Mouse (Mus musculus) embryo, embryonic 10.5 days (tissue): ENCODE measurements around the gene Cstf3.
"Not testable (repeated sequence)": the region's sequence is repeated elsewhere in the genome, so short reads cannot be mapped to it uniquely, and the experiment has no call there.

ENCODE experiments used
- DNase-seq: peaks from one replicate; pipeline ENCODE4 v3.0.0-alpha.2; 2015; ENCODE audit warnings: low spot score

Cstf3 gene

DNA sequence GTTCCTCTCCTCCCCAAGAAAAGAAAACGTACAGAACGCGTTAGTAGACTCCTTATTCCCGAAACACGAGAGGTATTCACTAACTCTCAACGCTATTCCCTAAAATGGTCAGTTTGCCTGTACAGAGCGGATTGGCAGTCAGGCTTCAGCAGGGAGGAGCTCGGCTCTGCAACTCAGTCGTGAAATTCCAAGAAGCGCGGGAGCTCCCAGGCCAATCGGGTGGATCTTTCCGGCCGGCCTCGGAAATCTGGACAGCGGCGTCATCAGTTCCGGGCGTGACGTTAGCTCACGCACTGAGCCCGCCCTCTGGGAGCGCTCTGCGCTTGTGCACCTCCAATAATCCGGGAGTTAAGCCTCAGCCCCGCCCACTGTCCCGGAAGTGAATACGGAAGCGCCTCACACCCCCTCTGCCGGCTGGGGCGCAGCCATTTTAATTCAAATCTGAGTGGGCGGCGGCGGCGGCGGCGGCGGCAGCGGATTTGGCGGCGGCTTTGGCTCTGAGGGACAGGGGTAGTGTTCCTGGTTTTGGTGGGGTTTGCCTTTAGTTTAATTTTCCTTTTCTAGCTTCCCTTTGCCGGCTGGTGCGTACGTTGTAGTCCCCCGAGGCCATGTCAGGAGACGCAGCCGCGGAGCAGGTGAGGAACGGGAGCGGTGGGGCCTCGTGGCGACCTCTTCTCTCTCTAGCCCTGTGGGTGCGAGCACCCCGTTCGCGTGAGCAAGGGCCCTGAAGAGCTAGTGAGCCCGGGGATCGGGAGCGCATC, at the start of gene Cstf3:
Cstf3 (plus strand) TSS at position 456 of the 761 bp plus-strand sequence.
- peak; percentile 100 for DNase-seq

DNA sequence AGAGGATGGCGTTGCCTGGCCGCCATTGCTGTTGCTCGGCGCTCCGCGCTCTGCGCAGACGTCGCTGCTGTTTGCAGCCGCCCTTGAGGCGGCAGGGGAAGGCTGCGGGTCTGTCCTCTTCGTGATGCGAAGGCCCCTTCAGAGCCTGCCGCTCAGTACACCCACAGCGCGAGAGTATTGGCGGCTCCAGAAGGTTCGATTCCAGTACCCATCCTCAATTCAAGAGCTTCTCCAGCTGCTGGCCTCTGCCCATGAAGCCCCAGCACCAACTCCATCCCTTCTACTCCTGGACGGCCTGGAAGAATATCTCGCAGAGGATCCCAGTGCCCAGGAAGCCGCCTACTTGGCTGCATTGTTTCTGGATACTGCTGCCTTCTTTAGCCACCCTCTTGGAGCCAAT, 33.6 kb upstream of the Cstf3 start:
- DNase-seq, result not testable (repeated sequence)

DNA sequence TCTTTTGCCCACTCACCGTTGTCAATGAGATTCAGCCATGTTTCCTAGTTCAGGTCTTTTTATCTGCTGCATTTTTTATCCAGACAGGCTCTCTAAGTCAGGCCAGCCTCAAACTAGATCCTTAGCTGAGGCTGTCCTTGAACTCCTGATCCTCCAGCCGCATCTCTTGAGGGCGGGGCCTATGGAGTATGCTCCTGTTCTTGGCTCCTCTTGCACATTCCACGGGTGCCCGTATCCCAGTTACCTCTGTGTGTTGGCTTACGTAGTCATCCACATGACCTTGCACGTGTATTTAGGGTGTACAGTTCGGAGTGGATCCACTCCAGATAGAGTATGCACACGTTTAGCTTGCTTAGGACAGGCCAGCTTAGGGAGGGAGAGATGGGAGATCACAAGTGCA, 32.6 kb upstream of the Cstf3 start:
- DNase-seq, result no peak

DNA sequence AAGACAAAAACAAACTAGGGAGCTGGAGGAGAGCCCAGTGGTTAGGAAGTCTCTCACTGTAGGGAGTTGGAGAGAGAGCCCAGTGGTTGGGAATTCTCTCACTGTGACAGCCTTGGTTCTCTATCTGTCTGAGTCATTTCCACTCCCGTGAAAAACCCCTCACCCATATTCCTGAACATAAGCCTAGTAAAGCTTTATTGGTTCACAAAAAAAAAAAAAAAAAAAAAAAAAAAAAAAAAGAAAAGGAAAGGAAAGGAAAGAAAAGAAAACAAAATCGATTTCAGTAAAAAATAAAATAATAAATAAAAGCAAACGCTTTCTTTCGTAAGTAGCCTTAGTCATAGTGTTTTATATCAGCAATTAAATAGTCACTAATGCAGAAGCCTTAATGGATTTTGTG, 32.0 kb upstream of the Cstf3 start:
- no peak for DNase-seq

DNA sequence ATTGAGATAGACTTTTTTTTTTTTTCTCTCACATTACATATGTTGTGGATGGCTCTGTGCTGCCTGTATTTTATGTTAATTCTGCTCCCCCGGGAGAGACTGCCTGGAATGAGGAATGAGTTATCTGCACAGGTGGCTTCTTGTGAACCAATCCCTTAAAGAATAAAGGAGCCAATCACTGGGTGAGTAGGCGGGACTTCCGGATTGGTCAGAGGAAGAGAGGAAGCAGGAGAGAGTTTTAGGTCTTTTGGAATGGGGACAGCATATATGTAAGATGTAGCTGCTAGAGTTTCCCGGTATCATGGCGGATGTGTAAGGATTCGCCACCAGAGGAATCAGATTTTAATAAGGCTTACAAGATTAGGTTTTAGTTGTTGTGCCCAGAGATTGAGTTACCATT, 31.4 kb upstream of the Cstf3 start:
- peak; percentile 14 for DNase-seq

DNA sequence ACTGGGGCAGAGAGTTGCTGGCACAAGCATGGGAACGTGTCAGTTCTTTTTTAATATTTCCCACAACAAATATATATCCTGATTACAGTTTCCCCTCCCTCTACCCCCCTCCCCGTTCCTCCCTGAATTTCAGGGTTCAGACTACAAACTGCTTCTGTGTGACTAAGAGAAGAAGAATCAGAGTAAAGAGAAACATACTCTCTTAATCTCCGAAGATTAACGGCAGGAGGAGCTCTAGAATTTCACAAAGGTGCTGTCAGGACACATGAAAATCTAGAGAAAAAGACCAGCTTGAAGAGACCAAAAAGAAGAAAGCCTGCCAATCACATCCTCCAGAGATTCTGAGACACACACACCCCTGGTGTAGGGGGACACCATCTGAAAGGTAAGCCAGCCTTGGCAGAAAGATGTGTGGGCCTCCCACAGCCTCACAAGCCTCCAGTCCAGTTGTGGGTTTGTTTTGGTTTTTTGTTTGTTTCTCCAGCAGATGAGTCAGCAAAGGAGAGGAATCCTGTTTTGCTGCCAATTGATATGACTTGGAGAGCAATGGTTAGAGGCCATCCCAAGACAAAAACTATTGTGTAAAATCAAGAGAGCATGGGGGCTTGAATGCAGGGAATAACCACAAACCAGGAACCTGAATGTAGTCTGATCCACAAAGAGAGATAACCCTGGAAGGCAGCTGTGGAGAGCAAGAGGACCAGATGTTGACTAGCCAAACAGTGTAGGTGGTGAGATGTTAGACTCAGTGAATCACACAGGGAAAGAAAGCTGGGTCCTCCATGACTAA, 30.5 kb upstream of the Cstf3 start:
- no peak for DNase-seq

DNA sequence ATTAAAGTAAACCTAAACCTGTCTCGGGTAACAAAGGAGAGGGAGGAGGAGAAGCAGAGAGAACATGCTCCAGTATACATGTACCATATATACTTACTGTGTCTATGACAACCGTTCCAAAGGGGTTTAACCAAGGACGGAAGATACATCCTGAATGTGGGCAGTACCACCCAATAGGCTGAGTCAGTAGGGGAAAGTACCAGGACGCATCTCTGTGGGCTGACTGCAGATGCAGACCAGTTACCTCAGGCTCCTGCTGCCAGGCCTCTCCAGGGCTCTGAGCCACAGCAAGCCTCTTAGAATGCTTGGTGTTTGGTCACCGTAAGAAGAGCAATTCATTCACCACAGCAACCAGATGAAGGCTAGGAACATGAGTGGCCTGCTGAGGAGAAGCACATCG, 28.9 kb upstream of the Cstf3 start:
- no peak for DNase-seq

DNA sequence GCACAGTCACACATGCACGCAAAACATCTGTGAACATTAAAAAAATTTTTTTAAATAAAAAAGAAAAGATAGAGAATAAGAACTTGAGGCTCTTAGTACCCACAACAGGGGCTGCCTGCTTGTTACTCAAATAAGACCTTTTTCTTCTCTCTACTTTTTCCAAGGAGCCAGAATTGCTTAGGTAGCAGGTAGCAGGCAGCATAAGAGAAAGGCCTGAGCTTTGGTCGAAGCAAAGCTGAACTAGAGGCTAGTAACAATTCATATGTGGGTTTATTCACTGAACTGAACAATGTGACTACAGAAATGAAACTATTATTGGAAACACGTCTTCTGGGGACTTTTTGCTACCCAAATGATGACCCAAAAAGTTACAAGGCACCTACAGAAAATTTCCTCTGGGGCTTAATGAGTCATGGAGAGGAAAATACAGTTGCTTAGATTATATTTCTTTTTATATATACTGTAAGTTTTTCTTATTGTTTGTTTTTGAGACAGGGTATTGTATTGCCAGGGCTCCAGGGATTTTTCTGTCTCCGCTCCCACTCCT, 28.3 kb upstream of the Cstf3 start:
- DNase-seq, result no peak

DNA sequence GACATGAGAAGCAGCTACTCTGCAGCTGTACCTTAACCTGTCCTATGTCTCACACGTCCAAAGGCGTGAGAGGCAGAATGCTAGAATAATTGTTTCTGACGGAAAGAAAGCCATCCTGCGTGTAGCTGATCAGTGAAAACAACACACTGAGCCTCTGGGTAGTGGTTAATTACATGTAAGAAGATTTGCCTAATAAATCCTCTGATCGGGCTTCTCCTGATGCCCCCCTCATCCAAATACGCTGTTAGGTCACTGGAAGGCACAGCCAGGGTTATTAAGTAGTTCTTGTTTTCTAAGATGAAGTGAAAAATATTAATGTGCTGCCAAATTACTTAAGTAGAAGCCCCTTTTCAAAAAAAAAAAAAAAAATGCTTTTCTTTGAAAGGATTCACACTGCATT, 18.3 kb upstream of the Cstf3 start:
- no peak for DNase-seq

DNA sequence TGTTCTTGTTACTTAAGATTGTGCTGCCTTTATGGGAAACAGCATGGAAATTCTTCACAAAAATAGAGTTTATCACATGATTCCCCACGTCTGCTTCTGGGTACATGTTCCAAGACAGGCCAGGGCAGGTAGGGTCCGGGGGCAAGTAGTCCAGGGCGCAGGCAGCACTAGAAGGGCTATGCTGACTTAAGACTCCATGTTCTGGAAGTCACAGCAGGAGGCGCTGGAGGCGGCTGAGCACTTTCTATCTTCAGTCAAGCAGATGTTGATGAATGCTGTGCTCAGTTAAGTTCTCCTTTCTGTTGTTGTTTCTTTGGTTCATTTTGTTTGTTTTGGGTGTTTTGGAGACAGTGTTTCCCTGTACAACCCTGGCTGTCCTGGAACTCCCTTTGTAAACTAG, 14.1 kb upstream of the Cstf3 start:
- DNase-seq, result no peak

DNA sequence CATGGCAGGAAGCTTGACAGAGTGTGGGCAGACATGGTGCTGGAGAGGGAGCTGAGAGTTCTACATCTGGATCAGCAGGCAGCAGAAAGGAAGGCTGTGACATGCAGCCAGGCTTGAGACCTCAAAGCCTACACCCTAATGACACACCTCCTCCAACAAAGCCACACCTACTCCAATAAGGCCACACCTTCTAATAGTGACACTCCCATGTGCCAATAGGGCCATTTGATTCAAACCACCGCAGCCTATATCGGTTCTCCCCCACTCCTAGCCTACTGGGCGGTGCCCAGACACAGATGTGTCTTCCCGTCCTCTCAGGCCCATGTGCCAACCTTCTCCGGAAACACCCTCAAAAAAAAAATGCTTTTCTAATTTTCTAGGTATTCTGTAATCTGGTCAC, 12.3 kb upstream of the Cstf3 start:
- no peak for DNase-seq

DNA sequence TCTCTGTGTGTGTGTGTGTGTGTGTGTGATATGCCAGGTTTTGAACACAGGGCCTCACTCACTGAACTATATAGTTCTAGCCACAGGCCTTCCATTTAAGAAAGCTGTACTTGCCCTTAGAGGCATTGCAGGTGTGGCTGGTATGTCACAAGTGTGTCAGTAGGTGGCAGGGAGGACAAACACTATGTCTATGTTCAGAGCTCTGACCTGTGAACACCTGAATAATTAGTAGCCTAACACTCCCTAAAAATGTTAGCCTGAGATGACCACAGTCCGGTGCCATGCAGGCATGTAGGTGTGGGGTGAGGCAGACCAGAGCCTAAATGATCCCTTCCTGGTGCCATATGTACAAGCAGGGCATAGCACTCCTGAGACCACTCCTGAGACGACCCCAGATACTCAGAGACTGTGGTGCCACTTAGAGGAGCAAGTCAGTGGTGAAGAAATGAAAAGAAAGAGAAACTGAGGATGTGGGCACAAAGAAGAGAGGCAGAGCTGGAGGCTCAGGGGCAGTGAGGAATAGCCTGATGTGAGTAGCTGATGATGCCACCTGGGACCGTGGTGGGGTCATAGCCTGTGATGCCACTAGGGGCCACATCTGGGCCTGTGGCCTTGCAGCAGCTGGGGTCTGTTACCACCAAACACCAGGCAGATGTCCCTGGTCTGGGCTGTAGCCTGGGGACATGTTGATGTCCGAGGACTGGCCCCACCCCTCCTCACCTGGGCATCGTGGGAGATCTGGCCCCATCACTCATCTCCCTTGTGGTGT, 11.3 kb upstream of the Cstf3 start:
- no peak for DNase-seq

DNA sequence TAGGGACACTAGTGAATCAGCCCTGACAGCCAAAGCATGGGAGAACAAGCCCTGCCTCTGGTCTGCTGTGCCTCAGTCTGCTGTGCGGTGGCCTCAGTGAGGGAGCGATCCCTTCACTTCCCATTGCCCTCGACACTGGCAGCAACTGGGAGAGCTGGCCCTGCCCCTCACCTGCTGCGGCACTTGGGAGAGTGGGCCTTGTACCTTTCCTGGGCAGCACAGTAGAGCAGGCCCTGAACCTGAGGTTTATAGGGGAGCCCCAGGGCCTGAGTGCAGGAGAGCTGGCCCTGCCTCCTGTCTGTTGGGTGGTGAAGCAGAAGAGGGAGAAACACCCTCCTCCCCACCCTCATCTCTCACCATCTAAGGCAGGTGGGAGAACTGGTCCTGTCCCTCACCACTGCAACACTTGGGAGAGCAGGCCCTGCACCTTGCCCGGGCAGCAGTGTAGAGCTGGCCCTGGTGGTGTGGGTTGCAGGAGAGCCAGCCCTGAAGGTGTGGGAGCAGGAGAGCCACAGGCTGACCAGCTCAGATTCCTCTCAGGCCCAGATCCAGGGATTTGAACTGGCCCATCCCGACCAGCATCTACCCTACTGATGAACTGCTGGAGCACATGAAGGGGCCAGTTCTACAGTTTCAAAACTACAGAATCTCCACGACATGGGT, 10.4 kb upstream of the Cstf3 start:
- DNase-seq, result no peak

DNA sequence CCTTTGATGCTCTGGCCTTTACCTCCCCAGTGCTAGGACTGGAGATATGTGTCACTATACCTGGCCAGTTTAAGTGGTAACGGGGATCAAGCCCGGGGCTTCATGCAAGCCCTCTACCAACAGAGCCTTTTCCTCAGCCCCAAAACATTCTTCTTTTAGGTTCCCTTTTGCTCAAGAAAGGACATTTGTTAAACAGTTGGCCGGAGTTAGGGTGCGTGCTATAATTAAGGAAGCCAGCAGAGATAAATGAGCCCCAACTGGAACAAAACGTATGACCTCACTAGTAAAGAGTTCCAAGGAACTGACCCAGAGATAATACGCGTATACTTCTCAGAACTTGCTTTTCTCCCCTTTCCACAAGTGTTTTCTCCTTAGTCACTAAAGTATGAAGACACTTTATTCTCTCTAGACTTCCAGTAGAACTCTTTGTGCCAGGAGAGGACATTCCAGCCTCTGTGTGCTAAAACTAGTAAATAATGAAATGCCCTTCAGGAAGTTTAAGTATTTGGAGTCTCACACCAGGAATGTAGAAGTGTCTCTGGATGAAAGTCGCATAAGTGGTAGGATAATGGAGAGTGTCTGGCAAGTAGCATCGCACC, 8.9 kb upstream of the Cstf3 start:
- no peak for DNase-seq

DNA sequence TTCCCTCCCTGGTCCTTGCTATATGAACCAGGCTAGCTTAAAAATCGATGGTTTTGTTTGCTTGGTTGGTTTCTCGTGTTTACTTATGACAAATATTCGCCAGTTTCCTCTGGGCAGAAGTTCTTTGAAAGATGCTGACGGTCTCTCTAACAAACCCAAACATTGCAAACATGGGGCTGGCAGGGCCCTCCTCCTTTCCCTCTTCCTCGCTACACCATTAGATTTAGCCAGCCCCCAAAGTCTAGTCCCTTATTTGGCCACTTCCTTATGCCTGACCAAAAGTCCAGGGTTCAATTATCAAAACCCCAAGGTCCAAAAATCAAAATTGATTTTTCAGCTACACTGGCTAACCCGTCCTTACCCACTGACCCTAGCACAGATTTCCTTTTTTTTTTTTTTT, 7.3 kb upstream of the Cstf3 start:
- DNase-seq, result no peak

DNA sequence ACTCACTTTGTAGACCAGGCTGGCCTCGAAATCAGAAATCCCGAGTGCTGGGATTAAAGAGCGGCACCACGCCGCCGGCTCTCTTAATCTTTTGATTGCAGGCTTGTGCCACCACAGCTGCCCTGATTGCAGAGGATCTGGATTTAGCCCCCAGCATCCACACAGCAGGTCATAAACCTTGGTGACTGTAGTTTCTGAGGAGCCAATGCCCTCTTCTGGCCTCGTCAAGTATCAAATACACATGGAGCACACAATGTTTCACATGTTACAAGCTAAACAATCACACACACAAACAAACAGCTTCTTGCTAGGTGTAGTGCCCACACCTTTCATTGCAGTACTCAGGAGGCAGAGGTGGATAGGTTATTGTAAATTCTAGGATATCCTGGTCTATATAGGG, 6.1 kb upstream of the Cstf3 start:
- DNase-seq, result no peak

DNA sequence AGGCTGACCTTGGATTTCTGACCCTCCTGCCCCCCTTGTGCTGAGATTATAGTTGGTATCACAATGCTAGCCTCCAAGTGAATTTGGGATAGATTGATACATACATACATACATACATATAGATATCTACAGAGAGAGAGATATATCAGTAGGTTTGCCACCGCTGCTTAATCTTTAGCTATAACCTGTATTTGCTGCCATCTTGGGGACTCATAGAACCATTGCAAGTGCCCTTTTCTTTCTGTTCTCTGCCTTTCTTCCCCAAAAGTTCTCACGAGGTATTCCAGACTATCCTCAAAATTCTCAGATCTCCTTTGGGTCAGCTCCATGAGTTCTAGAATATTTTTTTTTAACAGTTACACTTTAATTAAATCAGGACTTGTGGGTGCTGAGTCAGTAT, 4.7 kb upstream of the Cstf3 start:
- peak; percentile 43 for DNase-seq

DNA sequence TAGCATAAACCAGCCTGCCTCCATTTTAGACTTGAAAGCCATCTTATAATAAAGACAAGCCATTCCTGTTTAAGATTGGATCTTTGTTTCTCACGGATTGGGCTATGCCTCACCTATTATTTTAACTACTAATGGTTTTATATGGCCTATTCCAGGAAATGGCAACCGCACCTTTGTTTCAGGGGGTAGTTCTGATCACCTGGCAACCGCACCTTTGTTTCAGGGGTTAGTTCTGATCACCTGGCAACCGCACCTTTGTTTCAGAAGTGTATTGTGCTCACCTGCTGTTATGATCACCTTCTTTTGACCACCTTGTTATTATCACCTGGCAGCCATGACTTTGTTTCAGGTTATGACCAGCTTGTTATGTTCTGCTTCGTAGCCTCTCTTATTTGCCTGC, 1.8 kb upstream of the Cstf3 start:
- no peak for DNase-seq

DNA sequence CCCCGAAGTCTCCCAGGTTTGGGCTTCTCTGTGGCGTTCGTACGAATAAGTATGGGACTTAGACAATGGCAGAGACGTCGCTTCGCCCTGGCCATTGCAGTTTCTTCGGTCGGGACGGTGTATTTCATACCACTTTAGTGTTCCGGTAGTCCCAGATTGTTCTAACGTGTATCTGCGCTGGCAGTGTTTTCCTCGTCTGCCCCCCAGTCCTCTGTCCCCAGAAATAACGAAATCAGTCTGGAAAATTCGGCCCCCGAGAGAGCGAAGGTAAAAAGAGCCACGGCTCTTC, 450 bp downstream of the Cstf3 start:
- no peak for DNase-seq

DNA sequence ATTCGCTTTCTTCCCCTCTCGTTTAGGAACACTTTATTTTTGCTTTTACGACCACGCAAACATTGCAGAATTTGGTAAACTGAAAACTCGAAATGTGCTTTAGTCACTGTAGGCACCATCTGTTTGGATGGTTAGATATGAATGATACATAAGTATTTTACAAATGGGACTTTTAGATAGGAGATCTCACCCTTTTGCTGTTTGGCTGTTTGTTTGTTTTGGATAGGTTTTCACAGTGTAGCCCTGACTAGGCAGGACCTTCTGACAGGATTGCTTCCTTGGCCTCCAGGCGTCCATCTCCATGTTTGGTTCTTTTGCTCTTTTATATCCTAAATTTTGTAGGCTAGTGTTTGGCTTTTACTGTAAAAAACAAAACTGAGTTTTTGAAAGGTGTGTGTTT, 818 bp downstream of the Cstf3 start:
- DNase-seq, result peak; percentile 40

DNA sequence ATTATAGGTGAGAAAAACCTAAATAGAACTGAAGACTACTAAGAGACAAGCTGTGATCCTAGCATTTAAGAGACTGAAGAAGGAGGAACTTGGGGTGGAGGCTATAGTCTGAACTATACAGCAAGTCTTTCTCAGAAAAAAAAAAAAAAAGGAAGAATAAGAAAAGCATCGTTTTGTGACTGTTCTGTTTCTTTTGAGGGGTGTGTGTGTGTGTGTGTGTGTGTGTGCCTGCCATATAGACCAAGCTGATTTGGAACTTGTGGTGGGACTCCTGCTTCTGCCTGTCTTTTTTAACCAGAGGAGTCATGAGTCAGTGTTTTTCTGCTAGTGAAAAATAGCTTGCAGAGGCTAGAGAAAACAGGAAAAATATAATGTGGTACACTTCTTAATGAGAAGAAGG, 4.7 kb downstream of the Cstf3 start:
- no peak for DNase-seq

DNA sequence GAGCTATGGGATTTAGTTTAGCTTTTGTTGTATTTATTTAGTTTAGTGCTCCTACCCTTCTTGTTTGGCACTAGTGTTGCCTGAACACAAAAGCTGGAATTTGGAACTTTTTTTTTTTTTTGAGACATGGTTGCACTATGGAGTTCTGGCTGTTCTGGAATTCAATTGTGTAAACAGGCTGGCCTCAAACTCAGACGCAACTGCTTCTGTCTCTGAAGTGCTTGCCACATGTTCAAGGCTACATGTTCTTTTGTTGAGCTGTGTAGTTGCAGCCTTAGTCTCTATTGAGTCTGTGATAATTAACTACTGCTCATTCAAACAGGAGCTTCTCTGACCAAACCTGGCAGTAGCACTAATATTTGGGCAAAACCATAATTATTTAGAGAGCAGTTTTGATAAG, 13.1 kb downstream of the Cstf3 start:
- no peak for DNase-seq
